Mouse (Mus musculus): ENCODE data around the gene Col1a1. TPM values are rescaled to one million over a fixed set of nuclear protein-coding genes. Genes with fewer than 3 reads are reported as not detected.

Gene Col1a1
- polyA plus RNA-seq, 1 experiment from 2014 or later = 905 TPM

- Histone ChIP-seq H3K9me3 (ENCODE audit: control insufficient read depth, low read length) (no peaks in the 10 kb centered on the region), H3K4me3 (ENCODE audit: low read depth, low read length) (no peak overlapping the region), H3K4me1 (replicated peaks; ENCODE audit: control insufficient read depth, insufficient read depth, low read length) (peaks cover 15% of the 10 kb centered on the region; the same call in 1 of the 2 replicates), H3K36me3 (ENCODE audit: control insufficient read depth, insufficient read depth, low read length) (peaks cover 82% of the 10 kb centered on the region), H3K4me2 (ENCODE audit: low read length) (0 out of 2 replicates have a peak overlapping the region, but pooled peaks have one; percentile 2), H3K9ac (ENCODE audit: low read length) (no peak overlapping the region), H3K27ac (ENCODE audit: low read depth) (no peak overlapping the region), H3K27me3 (replicated peaks; ENCODE audit: control insufficient read depth, insufficient read depth, low read length) (no peaks in the 10 kb centered on the region)
- ATAC-seq (replicated peaks; ENCODE audit: low FRiP score, low TSS enrichment, low read depth) = no peak
- WGBS = 49% methylated on average over 8 of the region's 9 CpGs
- no peak for DNase-seq (ENCODE audit: low spot score)
Observed at GRCm38 (mm10) chr11:94941121-94941520, 5.1 kb downstream of the Col1a1 start.

GRCm38 (mm10) chr11:94941776-94942175 lies 5.8 kb downstream of the Col1a1 start:
- H3K4me3 ChIP-seq (ENCODE audit: low read depth, low read length) = no peak overlapping the region
- DNase-seq (ENCODE audit: low spot score) (no peak), ATAC-seq (replicated peaks; ENCODE audit: low FRiP score, low TSS enrichment, low read depth) (no peak)
- peaks cover 88% of the 10 kb centered on the region for H3K36me3 ChIP-seq (ENCODE audit: control insufficient read depth, insufficient read depth, low read length)
- H3K4me1 ChIP-seq (replicated peaks; ENCODE audit: control insufficient read depth, insufficient read depth, low read length) = peaks cover 15% of the 10 kb centered on the region; the same call in 1 of the 2 replicates
- no peaks in the 10 kb centered on the region for H3K9me3 ChIP-seq (ENCODE audit: control insufficient read depth, low read length)
- no peak overlapping the region for H3K27ac ChIP-seq (ENCODE audit: low read depth)
- H3K27me3 ChIP-seq (replicated peaks; ENCODE audit: control insufficient read depth, insufficient read depth, low read length) = no peaks in the 10 kb centered on the region
- H3K4me2 ChIP-seq (ENCODE audit: low read length) = no peak overlapping the region
- WGBS = 85% methylated on average over 8 of the region's 8 CpGs
- H3K9ac ChIP-seq (ENCODE audit: low read length) = no peak overlapping the region

GRCm38 (mm10) chr11:94942282-94943023 lies 6.4 kb downstream of the Col1a1 start:
- ATAC-seq (replicated peaks; ENCODE audit: low FRiP score, low TSS enrichment, low read depth) = no peak

GRCm38 (mm10) chr11:94943054-94943453 lies 7.0 kb downstream of the Col1a1 start:
- Histone ChIP-seq H3K27ac (ENCODE audit: low read depth) (peak overlapping the region; percentile 8; the same call in 1 of the 2 replicates), H3K4me2 (ENCODE audit: low read length) (no peak overlapping the region), H3K27me3 (replicated peaks; ENCODE audit: control insufficient read depth, insufficient read depth, low read length) (no peaks in the 10 kb centered on the region), H3K36me3 (ENCODE audit: control insufficient read depth, insufficient read depth, low read length) (peaks cover 98% of the 10 kb centered on the region), H3K9me3 (ENCODE audit: control insufficient read depth, low read length) (no peaks in the 10 kb centered on the region), H3K4me3 (ENCODE audit: low read depth, low read length) (no peak overlapping the region), H3K9ac (ENCODE audit: low read length) (no peak overlapping the region), H3K4me1 (replicated peaks; ENCODE audit: control insufficient read depth, insufficient read depth, low read length) (peaks cover 9% of the 10 kb centered on the region; the same call in 1 of the 2 replicates)
- DNase-seq (ENCODE audit: low spot score) = no peak
- ATAC-seq (replicated peaks; ENCODE audit: low FRiP score, low TSS enrichment, low read depth) = no peak
- WGBS = 76% methylated on average over 15 of the region's 15 CpGs

More at GRCm38 (mm10) chr11:94942282-94943023, 6.4 kb downstream of the Col1a1 start:
- no peak overlapping the region for H3K4me2 ChIP-seq (ENCODE audit: low read length)
- peak overlapping the region; percentile 8; the same call in 1 of the 2 replicates for H3K27ac ChIP-seq (ENCODE audit: low read depth)
- H3K9me3 ChIP-seq (ENCODE audit: control insufficient read depth, low read length) = no peaks in the 10 kb centered on the region
- DNase-seq (ENCODE audit: low spot score) = no peak
- peaks cover 15% of the 10 kb centered on the region; the same call in 1 of the 2 replicates for H3K4me1 ChIP-seq (replicated peaks; ENCODE audit: control insufficient read depth, insufficient read depth, low read length)
- no peaks in the 10 kb centered on the region for H3K27me3 ChIP-seq (replicated peaks; ENCODE audit: control insufficient read depth, insufficient read depth, low read length)
- H3K9ac ChIP-seq (ENCODE audit: low read length) = no peak overlapping the region
- WGBS = 50% methylated on average over 13 of the region's 13 CpGs
- peaks cover 94% of the 10 kb centered on the region for H3K36me3 ChIP-seq (ENCODE audit: control insufficient read depth, insufficient read depth, low read length)
- H3K4me3 ChIP-seq (ENCODE audit: low read depth, low read length) = no peak overlapping the region

GRCm38 (mm10) chr11:94944295-94944694 lies 8.3 kb downstream of the Col1a1 start:
- Histone ChIP-seq H3K9ac (ENCODE audit: low read length) (no peak overlapping the region), H3K4me1 (replicated peaks; ENCODE audit: control insufficient read depth, insufficient read depth, low read length) (no peaks in the 10 kb centered on the region), H3K27ac (ENCODE audit: low read depth) (no peak overlapping the region), H3K9me3 (ENCODE audit: control insufficient read depth, low read length) (no peaks in the 10 kb centered on the region), H3K36me3 (ENCODE audit: control insufficient read depth, insufficient read depth, low read length) (peaks cover 99% of the 10 kb centered on the region), H3K4me3 (ENCODE audit: low read depth, low read length) (no peak overlapping the region), H3K27me3 (replicated peaks; ENCODE audit: control insufficient read depth, insufficient read depth, low read length) (no peaks in the 10 kb centered on the region), H3K4me2 (ENCODE audit: low read length) (no peak overlapping the region)
- WGBS = 26% methylated on average over 8 of the region's 8 CpGs
- ATAC-seq (replicated peaks; ENCODE audit: low FRiP score, low TSS enrichment, low read depth) (no peak), DNase-seq (ENCODE audit: low spot score) (no peak)

GRCm38 (mm10) chr11:94945236-94945635 lies 9.2 kb downstream of the Col1a1 start:
- Histone ChIP-seq H3K9me3 (ENCODE audit: control insufficient read depth, low read length) (no peaks in the 10 kb centered on the region), H3K9ac (ENCODE audit: low read length) (no peak overlapping the region), H3K27me3 (replicated peaks; ENCODE audit: control insufficient read depth, insufficient read depth, low read length) (no peaks in the 10 kb centered on the region), H3K4me3 (ENCODE audit: low read depth, low read length) (no peak overlapping the region), H3K36me3 (ENCODE audit: control insufficient read depth, insufficient read depth, low read length) (peaks cover 99% of the 10 kb centered on the region), H3K4me2 (ENCODE audit: low read length) (no peak overlapping the region), H3K27ac (ENCODE audit: low read depth) (peak overlapping the region; percentile 29; the same call in 1 of the 2 replicates), H3K4me1 (replicated peaks; ENCODE audit: control insufficient read depth, insufficient read depth, low read length) (no peaks in the 10 kb centered on the region)
- no peak for ATAC-seq (replicated peaks; ENCODE audit: low FRiP score, low TSS enrichment, low read depth)
- 87% methylated on average over 12 of the region's 12 CpGs for WGBS
- no peak for DNase-seq (ENCODE audit: low spot score)

- Histone ChIP-seq H3K4me1 (replicated peaks; ENCODE audit: control insufficient read depth, insufficient read depth, low read length) (no peaks in the 10 kb centered on the region), H3K4me2 (ENCODE audit: low read length) (no peak overlapping the region), H3K9ac (ENCODE audit: low read length) (no peak overlapping the region), H3K27me3 (replicated peaks; ENCODE audit: control insufficient read depth, insufficient read depth, low read length) (no peaks in the 10 kb centered on the region), H3K4me3 (ENCODE audit: low read depth, low read length) (no peak overlapping the region), H3K27ac (ENCODE audit: low read depth) (no peak overlapping the region), H3K36me3 (ENCODE audit: control insufficient read depth, insufficient read depth, low read length) (peaks cover 50% of the 10 kb centered on the region), H3K9me3 (ENCODE audit: control insufficient read depth, low read length) (no peaks in the 10 kb centered on the region)
- WGBS = 19% methylated on average over 6 of the region's 6 CpGs
- DNase-seq (ENCODE audit: low spot score) = no peak
- ATAC-seq (replicated peaks; ENCODE audit: low FRiP score, low TSS enrichment, low read depth) = no peak
Observed at GRCm38 (mm10) chr11:94952169-94952568, 16.1 kb downstream of the Col1a1 start.

- DNase-seq (ENCODE audit: low spot score) (no peak), ATAC-seq (replicated peaks; ENCODE audit: low FRiP score, low TSS enrichment, low read depth) (no peak)
- H3K4me3 ChIP-seq (ENCODE audit: low read depth, low read length) = no peak overlapping the region
- peaks cover 21% of the 10 kb centered on the region for H3K36me3 ChIP-seq (ENCODE audit: control insufficient read depth, insufficient read depth, low read length)
- H3K4me1 ChIP-seq (replicated peaks; ENCODE audit: control insufficient read depth, insufficient read depth, low read length) = peaks cover 6% of the 10 kb centered on the region
- no peaks in the 10 kb centered on the region for H3K9me3 ChIP-seq (ENCODE audit: control insufficient read depth, low read length)
- no peak overlapping the region for H3K4me2 ChIP-seq (ENCODE audit: low read length)
- no peaks in the 10 kb centered on the region for H3K27me3 ChIP-seq (replicated peaks; ENCODE audit: control insufficient read depth, insufficient read depth, low read length)
- H3K27ac ChIP-seq (ENCODE audit: low read depth) = no peak overlapping the region
- no peak overlapping the region for H3K9ac ChIP-seq (ENCODE audit: low read length)
- WGBS = 78% methylated on average over 9 of the region's 9 CpGs
Observed at GRCm38 (mm10) chr11:94955103-94955502, 19.1 kb downstream of the Col1a1 start.

GRCm38 (mm10) chr11:94957693-94958064 lies 21.7 kb downstream of the Col1a1 start:
- Histone ChIP-seq H3K9me3 (ENCODE audit: control insufficient read depth, low read length) (no peaks in the 10 kb centered on the region), H3K4me3 (ENCODE audit: low read depth, low read length) (no peak overlapping the region), H3K27ac (ENCODE audit: low read depth) (no peak overlapping the region), H3K4me2 (ENCODE audit: low read length) (no peak overlapping the region), H3K36me3 (ENCODE audit: control insufficient read depth, insufficient read depth, low read length) (no peaks in the 10 kb centered on the region), H3K4me1 (replicated peaks; ENCODE audit: control insufficient read depth, insufficient read depth, low read length) (peaks cover 6% of the 10 kb centered on the region), H3K9ac (ENCODE audit: low read length) (no peak overlapping the region), H3K27me3 (replicated peaks; ENCODE audit: control insufficient read depth, insufficient read depth, low read length) (no peaks in the 10 kb centered on the region)
- WGBS = 86% methylated on average over 9 of the region's 9 CpGs
- DNase-seq (ENCODE audit: low spot score) (no peak), ATAC-seq (replicated peaks; ENCODE audit: low FRiP score, low TSS enrichment, low read depth) (no peak)

All from intestine, embryonic 14.5 days (tissue).